Mouse (Mus musculus) MEL (cell line): ENCODE measurements at regions not wholly inside any gene's neighbourhood (a gene's known extent, or its start where the extent isn't known, plus 50 kb on each side); places are given as distances from the start of the nearest gene placed in this dataset.

ENCODE experiments used
- DNase-seq: peaks from one replicate; pipeline ENCODE4 v3.0.0; 2011; ENCODE audit warnings: low read depth, low spot score
- H3K27ac ChIP-seq: 2 replicates; pipeline ENCODE4 v1.5.1; 2012; ENCODE audit warnings: low read depth, mild to moderate bottlenecking, control low read depth, low read length, moderate library complexity; ENCODE audit not compliant: control insufficient read depth
- H3K27me3 ChIP-seq, 2 experiments: fragments of 150-350 bp in 1 of 2; sonication (generic) in 1 of 2; 2 replicates each; pipeline ENCODE4 v1.6.1; 2012; ENCODE audit warnings: low read length in 2 of 2, mild to moderate bottlenecking in 2 of 2, improper control_type of control experiment in 1 of 2, moderate library complexity in 1 of 2; ENCODE audit not compliant: insufficient read depth in 2 of 2, control insufficient read depth in 1 of 2
- H3K36me3 ChIP-seq, 2 experiments: 2 replicates each; pipeline ENCODE4 v1.6.1; 2012 to 2014; ENCODE audit warnings: low read length in 2 of 2, improper control_type of control experiment in 1 of 2, inconsistent platforms in 1 of 2, mild to moderate bottlenecking in 1 of 2; ENCODE audit not compliant: insufficient read depth in 2 of 2, control insufficient read depth in 1 of 2
- H3K4me1 ChIP-seq, 2 experiments: fragments of 150-350 bp in 1 of 2; sonication (generic) in 1 of 2; 2 replicates each; pipeline ENCODE4 v1.6.1; 2012; ENCODE audit warnings: low read length in 2 of 2, improper control_type of control experiment in 1 of 2, mild to moderate bottlenecking in 1 of 2; ENCODE audit not compliant: insufficient read depth in 2 of 2, control insufficient read depth in 1 of 2
- H3K4me3 ChIP-seq, 2 experiments: fragments of 150-350 bp in 1 of 2; sonication (generic) in 1 of 2; 2 replicates each; pipeline ENCODE4 v1.5.1; 2012; ENCODE audit warnings: low read depth in 2 of 2, low read length in 2 of 2, mild to moderate bottlenecking in 2 of 2, moderate library complexity in 2 of 2, control low read depth in 1 of 2, improper control_type of control experiment in 1 of 2; ENCODE audit not compliant: control insufficient read depth in 1 of 2, insufficient read depth in 1 of 2
- H3K79me2 ChIP-seq: 2 replicates; pipeline ENCODE4 v1.6.1; 2012; ENCODE audit warnings: mild to moderate bottlenecking, low read length, moderate library complexity; ENCODE audit not compliant: control insufficient read depth, poor library complexity, insufficient read depth
- H3K9ac ChIP-seq: 2 replicates; pipeline ENCODE4 v1.6.1; 2012; ENCODE audit warnings: low read depth, mild to moderate bottlenecking, control low read depth, low read length, moderate library complexity; ENCODE audit not compliant: control insufficient read depth, poor library complexity, severe bottlenecking
- H3K9me3 ChIP-seq: fragments of 150-350 bp; sonication (generic); replicated peaks from 2 replicates; pipeline ENCODE4 v1.6.1; 2012; ENCODE audit warnings: mild to moderate bottlenecking, low read length, improper control_type of control experiment, moderate library complexity; ENCODE audit not compliant: insufficient read depth
- BHLHE40 ChIP-seq: IDR thresholded peaks from 2 replicates; pipeline ENCODE4 v1.6.1; 2012; ENCODE audit warnings: low read depth, mild to moderate bottlenecking, inconsistent platforms, low read length, improper control_type of control experiment, borderline replicate concordance
- CHD1 ChIP-seq: IDR thresholded peaks from 2 replicates; pipeline ENCODE4 v1.6.1; 2012; ENCODE audit warnings: low read depth, mild to moderate bottlenecking, inconsistent platforms, low read length, improper control_type of control experiment
- CTCF ChIP-seq, 3 experiments: IDR thresholded peaks in 2 of 3; conservative IDR thresholded peaks in 1 of 3; 2 replicates each; pipeline ENCODE4 v1.5.1; 2011 to 2012; ENCODE audit warnings: low read length in 3 of 3, low read depth in 2 of 3, mild to moderate bottlenecking in 2 of 3, improper control_type of control experiment in 1 of 3, inconsistent platforms in 1 of 3, mixed read lengths in 1 of 3, moderate library complexity in 1 of 3; ENCODE audit not compliant: control insufficient read depth in 1 of 3, insufficient read depth in 1 of 3, poor library complexity in 1 of 3, severe bottlenecking in 1 of 3
- E2F4 ChIP-seq: IDR thresholded peaks from 2 replicates; pipeline ENCODE4 v1.6.1; 2011; ENCODE audit warnings: low read depth, low read length, improper control_type of control experiment, borderline replicate concordance
- ELF1 ChIP-seq: IDR thresholded peaks from 2 replicates; pipeline ENCODE4 v1.6.1; 2014; ENCODE audit warnings: low read depth, mild to moderate bottlenecking, inconsistent platforms, low read length, improper control_type of control experiment, moderate library complexity
- EP300 ChIP-seq, 2 experiments: IDR thresholded peaks; 2 replicates each; pipeline ENCODE4 v1.6.1; 2011; ENCODE audit warnings: improper control_type of control experiment in 2 of 2, low read length in 2 of 2, low read depth in 1 of 2, mild to moderate bottlenecking in 1 of 2
- ETS1 ChIP-seq: IDR thresholded peaks from 2 replicates; pipeline ENCODE4 v1.6.1; 2012; ENCODE audit warnings: low read depth, mild to moderate bottlenecking, inconsistent platforms, low read length, improper control_type of control experiment, moderate library complexity
- HCFC1 ChIP-seq: IDR thresholded peaks from 2 replicates; pipeline ENCODE4 v1.6.1; 2012; ENCODE audit warnings: low read depth, mild to moderate bottlenecking, inconsistent platforms, low read length, improper control_type of control experiment, moderate library complexity
- JUND ChIP-seq: IDR thresholded peaks from 2 replicates; pipeline ENCODE4 v1.6.1; 2011; ENCODE audit warnings: low read depth, mild to moderate bottlenecking, improper control_type of control experiment, low read length
- MAFK ChIP-seq: IDR thresholded peaks from 2 replicates; pipeline ENCODE4 v1.6.1; 2011; ENCODE audit warnings: low read depth, mild to moderate bottlenecking, low read length, improper control_type of control experiment, borderline replicate concordance
- MEF2A ChIP-seq: IDR thresholded peaks from 2 replicates; pipeline ENCODE4 v1.6.1; 2014; ENCODE audit warnings: low read depth, mild to moderate bottlenecking, inconsistent platforms, low read length, improper control_type of control experiment; ENCODE audit not compliant: poor library complexity, insufficient replicate concordance, severe bottlenecking; ENCODE audit errors: extremely low read depth
- MYB ChIP-seq: IDR thresholded peaks from 2 replicates; pipeline ENCODE4 v1.6.1; 2011; ENCODE audit warnings: mild to moderate bottlenecking, low read depth, low read length, improper control_type of control experiment
- MYC ChIP-seq: IDR thresholded peaks from 2 replicates; pipeline ENCODE4 v1.6.1; 2011; ENCODE audit warnings: low read depth, mild to moderate bottlenecking, low read length, improper control_type of control experiment, moderate library complexity
- NELFE ChIP-seq: IDR thresholded peaks from 2 replicates; pipeline ENCODE4 v1.6.1; 2011; ENCODE audit warnings: low read depth, low read length, improper control_type of control experiment
- POLR2AphosphoS5 ChIP-seq: IDR thresholded peaks from 2 replicates; pipeline ENCODE4 v1.6.1; 2012; ENCODE audit warnings: low read depth, borderline replicate concordance, mild to moderate bottlenecking, inconsistent platforms, low read length, moderate library complexity, mixed read lengths
- RAD21 ChIP-seq: IDR thresholded peaks from 2 replicates; pipeline ENCODE4 v1.6.1; 2011; ENCODE audit warnings: mild to moderate bottlenecking, low read depth, low read length, improper control_type of control experiment
- RCOR1 ChIP-seq: IDR thresholded peaks from 2 replicates; pipeline ENCODE4 v1.6.1; 2012; ENCODE audit warnings: low read depth, mild to moderate bottlenecking, inconsistent platforms, low read length, improper control_type of control experiment
- TAL1 ChIP-seq: IDR thresholded peaks from 2 replicates; pipeline ENCODE4 v1.6.1; 2012; ENCODE audit warnings: mild to moderate bottlenecking, inconsistent platforms, low read length, moderate library complexity, mixed read lengths
- TBP ChIP-seq: IDR thresholded peaks from 2 replicates; pipeline ENCODE4 v1.8.0; 2011; ENCODE audit warnings: low read depth, low read length, improper control_type of control experiment
- TCF12 ChIP-seq: IDR thresholded peaks from 2 replicates; pipeline ENCODE4 v1.6.1; 2014; ENCODE audit warnings: low read depth, mild to moderate bottlenecking, inconsistent platforms, low read length, improper control_type of control experiment, moderate library complexity
- UBTF ChIP-seq: IDR thresholded peaks from 2 replicates; pipeline ENCODE4 v1.6.1; 2012; ENCODE audit warnings: low read depth, mild to moderate bottlenecking, inconsistent platforms, low read length, improper control_type of control experiment, moderate library complexity, borderline replicate concordance; ENCODE audit not compliant: insufficient read depth
- USF1 ChIP-seq: IDR thresholded peaks from 2 replicates; pipeline ENCODE4 v1.6.1; 2014; ENCODE audit warnings: low read depth, mild to moderate bottlenecking, inconsistent platforms, low read length, improper control_type of control experiment, moderate library complexity
- ZC3H11A ChIP-seq: IDR thresholded peaks from 2 replicates; pipeline ENCODE4 v1.6.1; 2012; ENCODE audit warnings: low read depth, mild to moderate bottlenecking, inconsistent platforms, low read length, improper control_type of control experiment
- ZKSCAN1 ChIP-seq: IDR thresholded peaks from 2 replicates; pipeline ENCODE4 v1.6.1; 2012; ENCODE audit warnings: low read depth, mild to moderate bottlenecking, inconsistent platforms, low read length, improper control_type of control experiment, moderate library complexity
- ZMIZ1 ChIP-seq: IDR thresholded peaks from 2 replicates; pipeline ENCODE4 v1.6.1; 2012; ENCODE audit warnings: low read depth, mild to moderate bottlenecking, inconsistent platforms, low read length, improper control_type of control experiment, moderate library complexity
- ZNF384 ChIP-seq: IDR thresholded peaks from 2 replicates; pipeline ENCODE4 v1.6.1; 2012; ENCODE audit warnings: low read depth, mild to moderate bottlenecking, inconsistent platforms, low read length, improper control_type of control experiment

DNA sequence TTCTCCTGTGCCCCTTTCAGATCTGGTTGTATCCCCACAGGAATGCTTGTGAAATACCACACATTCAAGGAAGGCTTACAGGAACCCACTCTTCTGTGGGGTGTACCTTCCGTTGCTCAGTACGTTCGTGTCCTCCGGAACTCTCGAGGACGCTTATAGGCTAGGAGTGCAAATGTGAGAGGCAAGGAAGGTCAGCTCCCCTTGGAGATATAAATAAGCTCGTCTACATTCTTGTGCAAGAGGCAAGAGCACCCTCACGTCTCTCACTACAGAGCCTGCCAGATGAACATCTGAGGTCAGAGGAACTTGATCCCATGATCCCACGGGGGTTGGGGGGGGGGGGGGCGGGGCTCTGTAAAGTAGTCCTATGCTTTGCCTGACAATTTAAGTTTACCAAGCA, 382.0 kb upstream of the Arid1b start:
- H3K79me2 ChIP-seq: no peaks in the 10 kb centered on the region
- peaks cover 0 to 1% of the 10 kb centered on the region in 2 experiments; a peak in 1 of 4 replicates for H3K27me3 ChIP-seq
- no peak for DNase-seq
- no peaks in the 10 kb centered on the region for H3K9me3 ChIP-seq
- H3K9ac ChIP-seq: no peak overlapping the region
- no peak for TF ChIP-seq BHLHE40
- TF ChIP-seq ELF1: no peak
- no peak for TF ChIP-seq MYC
- no peak for TF ChIP-seq NELFE
- no peak for TF ChIP-seq TCF12
- TF ChIP-seq JUND: no peak
- TF ChIP-seq TBP: no peak
- no peak for TF ChIP-seq POLR2AphosphoS5
- no peak for TF ChIP-seq RAD21
- no peak for TF ChIP-seq EP300 (IDR thresholded peaks at IDR 0.05; ENCODE audit: low read depth in 1 of 2, low read length in 2 of 2)
- TF ChIP-seq ZNF384: no peak
- no peak for TF ChIP-seq E2F4
- no peak for TF ChIP-seq RCOR1
- TF ChIP-seq MEF2A: no peak
- TF ChIP-seq CTCF (IDR thresholded peaks at IDR 0.05 in 2 of 3, conservative IDR thresholded peaks at IDR 0.05 in 1 of 3; ENCODE audit: control insufficient read depth in 1 of 3, insufficient read depth in 1 of 3, low read depth in 2 of 3, low read length in 3 of 3, poor library complexity in 1 of 3, severe bottlenecking in 1 of 3): no peak
- no peak for TF ChIP-seq USF1
- TF ChIP-seq ETS1: no peak
- H3K4me1 ChIP-seq: no peaks in the 10 kb centered on the region
- H3K4me3 ChIP-seq: no peak overlapping the region
- H3K27ac ChIP-seq: no peak overlapping the region
- no peaks in the 10 kb centered on the region for H3K36me3 ChIP-seq

- no peaks in the 10 kb centered on the region for H3K4me1 ChIP-seq
- no peaks in the 10 kb centered on the region for H3K79me2 ChIP-seq
- no peak for DNase-seq
- no peaks in the 10 kb centered on the region for H3K9me3 ChIP-seq
- H3K9ac ChIP-seq: no peak overlapping the region
- no peak overlapping the region for H3K4me3 ChIP-seq
- TF ChIP-seq ETS1 (no peak), MAFK (no peak), TAL1 (no peak), EP300 (IDR thresholded peaks at IDR 0.05; ENCODE audit: low read depth in 1 of 2, low read length in 2 of 2) (no peak), HCFC1 (no peak), ZMIZ1 (no peak), UBTF (no peak), BHLHE40 (no peak), ZKSCAN1 (no peak), MYC (no peak), MYB (no peak), ZC3H11A (no peak), CHD1 (no peak)
- TF ChIP-seq, all 39 proteins: peak for 0
- H3K27ac ChIP-seq: no peak overlapping the region
- H3K36me3 ChIP-seq: no peaks in the 10 kb centered on the region
- H3K27me3 ChIP-seq: peaks cover 0 to 1% of the 10 kb centered on the region in 2 experiments; a peak in 1 of 4 replicates
Observed at GRCm38 (mm10) chr17:4612741-4613140, 381.4 kb upstream of the Arid1b start.
